Mouse (Mus musculus): ENCODE data around the gene Zfp275. TPM values are rescaled to one million over a fixed set of nuclear protein-coding genes. Genes with fewer than 3 reads are reported as not detected.

Zfp275 gene
- polyA plus RNA-seq, 1 experiment from 2014 or later, result 10.5 TPM

Other genes starting within 250 kb of the Zfp275 start
- gene Xlr3a, start 245.5 kb upstream of the Zfp275 start, polyA plus RNA-seq (2015; fragmentation: Nextera tagmentation; extraction: Ambion mirVana), result 5.5 and 7.2 TPM in 2 replicates
- gene Gm14685, start 225.6 kb upstream of the Zfp275 start, polyA plus RNA-seq (2015; fragmentation: Nextera tagmentation; extraction: Ambion mirVana), result 2.0 and 2.4 TPM in 2 replicates
- not detected in 2 replicates for gene Xlr5b, start 193.8 kb upstream of the Zfp275 start, polyA plus RNA-seq (2015; fragmentation: Nextera tagmentation; extraction: Ambion mirVana)
- gene DXBay18, start 193.2 kb upstream of the Zfp275 start, polyA plus RNA-seq (2015; fragmentation: Nextera tagmentation; extraction: Ambion mirVana), result 0.87 and 1.5 TPM in 2 replicates
- gene Spin2d, start 165.6 kb upstream of the Zfp275 start, polyA plus RNA-seq (2015; fragmentation: Nextera tagmentation; extraction: Ambion mirVana), result not detected in 2 replicates
- 17.2 and 18.1 TPM in 2 replicates for gene Xlr3b, start 150.4 kb upstream of the Zfp275 start, polyA plus RNA-seq (2015; fragmentation: Nextera tagmentation; extraction: Ambion mirVana)
- 0.57 and 1.4 TPM in 2 replicates for gene Xlr4b, start 128.3 kb upstream of the Zfp275 start, polyA plus RNA-seq (2015; fragmentation: Nextera tagmentation; extraction: Ambion mirVana)
- gene F8a, start 114.3 kb upstream of the Zfp275 start, polyA plus RNA-seq (2015; fragmentation: Nextera tagmentation; extraction: Ambion mirVana), result 33.6 and 33.8 TPM in 2 replicates
- gene Xlr4c, start 99.5 kb upstream of the Zfp275 start, polyA plus RNA-seq (2015; fragmentation: Nextera tagmentation; extraction: Ambion mirVana), result 0.32 and 0.43 TPM in 2 replicates
- gene Xlr3c, start 77.2 kb upstream of the Zfp275 start, polyA plus RNA-seq (2015; fragmentation: Nextera tagmentation; extraction: Ambion mirVana), result 0.13 TPM in 2 replicates
- not detected in 2 replicates for gene Xlr5a, start 49.6 kb upstream of the Zfp275 start, polyA plus RNA-seq (2015; fragmentation: Nextera tagmentation; extraction: Ambion mirVana)
- not detected in 2 replicates for gene Xlr5c, start 49.6 kb upstream of the Zfp275 start, polyA plus RNA-seq (2015; fragmentation: Nextera tagmentation; extraction: Ambion mirVana)
- gene Gm45015, start 5.8 kb upstream of the Zfp275 start, polyA plus RNA-seq (2015; fragmentation: Nextera tagmentation; extraction: Ambion mirVana), result not detected in 2 replicates
- gene Gm18336, start 56.1 kb downstream of the Zfp275 start, polyA plus RNA-seq (2015; fragmentation: Nextera tagmentation; extraction: Ambion mirVana), result not detected in 2 replicates
- 1.3 and 1.6 TPM in 2 replicates for gene Zfp92, start 68.5 kb downstream of the Zfp275 start, polyA plus RNA-seq (2015; fragmentation: Nextera tagmentation; extraction: Ambion mirVana)
- not detected in 2 replicates for gene Trex2, start 92.7 kb downstream of the Zfp275 start, polyA plus RNA-seq (2015; fragmentation: Nextera tagmentation; extraction: Ambion mirVana)
- gene Haus7, start 116.4 kb downstream of the Zfp275 start, polyA plus RNA-seq (2015; fragmentation: Nextera tagmentation; extraction: Ambion mirVana), result 75.5 and 76.1 TPM in 2 replicates
- gene Bgn, start 141.0 kb downstream of the Zfp275 start, polyA plus RNA-seq (2015; fragmentation: Nextera tagmentation; extraction: Ambion mirVana), result 22.9 and 24.3 TPM in 2 replicates
- 5.9 and 7.0 TPM in 2 replicates for gene Atp2b3, start 160.5 kb downstream of the Zfp275 start, polyA plus RNA-seq (2015; fragmentation: Nextera tagmentation; extraction: Ambion mirVana)

All from midbrain, embryonic 15.5 days (tissue).